Mouse (Mus musculus) hindbrain, embryonic 14.5 days (tissue): ENCODE measurements around the gene Ceacam11. TPM values are rescaled to one million over a fixed set of nuclear protein-coding genes. Genes with fewer than 3 reads are reported as not detected.
"Not testable (repeated sequence)": the region's sequence is repeated elsewhere in the genome, so short reads cannot be mapped to it uniquely, and the experiment has no call there.

ENCODE experiments used
- ATAC-seq: fragments of 200-750 bp; cut with Nextera tagmentation; 2 replicates; pipeline ENCODE4 v1.8.0; 2017; ENCODE audit warnings: moderate number of reproducible peaks, mild to moderate bottlenecking, moderate TSS enrichment, moderate library complexity; ENCODE audit not compliant: low FRiP score
- DNase-seq: peaks from one replicate; pipeline ENCODE4 v3.0.0-alpha.2; 2015; ENCODE audit warnings: low spot score
- H3K27ac ChIP-seq: fragments of 300-500 bp; sonication (generic); 2 replicates; pipeline ENCODE4 v1.5.1; 2014; ENCODE audit warnings: mild to moderate bottlenecking, moderate library complexity
- H3K27me3 ChIP-seq: fragments of 300-500 bp; sonication (generic); 2 replicates; pipeline ENCODE4 v1.6.1; 2014; ENCODE audit warnings: mild to moderate bottlenecking, low read length, mixed read lengths; ENCODE audit not compliant: control insufficient read depth, insufficient read depth
- H3K36me3 ChIP-seq: fragments of 300-500 bp; sonication (generic); replicated peaks from 2 replicates; pipeline ENCODE4 v1.6.1; 2014; ENCODE audit not compliant: control insufficient read depth, insufficient read depth
- H3K4me1 ChIP-seq: fragments of 300-500 bp; sonication (generic); replicated peaks from 2 replicates; pipeline ENCODE4 v1.6.1; 2014; ENCODE audit warnings: antibody characterized with exemption, low read length, mixed read lengths; ENCODE audit not compliant: control insufficient read depth, insufficient read depth
- H3K4me2 ChIP-seq: fragments of 300-500 bp; sonication (generic); replicated peaks from 2 replicates; pipeline ENCODE4 v1.6.1; 2014; ENCODE audit warnings: mild to moderate bottlenecking, moderate library complexity
- H3K4me3 ChIP-seq: fragments of 300-500 bp; sonication (generic); replicated peaks from 2 replicates; pipeline ENCODE4 v1.5.1; 2014; ENCODE audit warnings: mild to moderate bottlenecking, low read length
- H3K9ac ChIP-seq: fragments of 300-500 bp; sonication (generic); 2 replicates; pipeline ENCODE4 v1.6.1; 2014
- H3K9me3 ChIP-seq: fragments of 300-500 bp; sonication (generic); 2 replicates; pipeline ENCODE4 v1.6.1; 2016; ENCODE audit warnings: low read length; ENCODE audit not compliant: control insufficient read depth
- WGBS: fragments of 180-500 bp; shearing (Covaris S2); extraction: QIAGEN DNeasy Blood & Tissue Kit; methylation state at CpG from one replicate; pipeline ENCODE4 v1.1.7; 2014; 5-methylcytosine and 5-hydroxymethylcytosine counted together
- microRNA-seq: library from miRNA; unstranded; fragments of <30 nt; microRNA quantifications from one replicate; pipeline ENCODE4, GENCODE M21; 2016
- polyA plus RNA-seq: library from polyadenylated mRNA; unstranded; fragments of >200 nt; fragmentation: Nextera tagmentation; extraction: Ambion mirVana; gene quantifications from 2 replicates; pipeline ENCODE4 v1.2.1, GENCODE M21; 2014

Ceacam11 gene
- not detected in 2 replicates for polyA plus RNA-seq

DNA sequence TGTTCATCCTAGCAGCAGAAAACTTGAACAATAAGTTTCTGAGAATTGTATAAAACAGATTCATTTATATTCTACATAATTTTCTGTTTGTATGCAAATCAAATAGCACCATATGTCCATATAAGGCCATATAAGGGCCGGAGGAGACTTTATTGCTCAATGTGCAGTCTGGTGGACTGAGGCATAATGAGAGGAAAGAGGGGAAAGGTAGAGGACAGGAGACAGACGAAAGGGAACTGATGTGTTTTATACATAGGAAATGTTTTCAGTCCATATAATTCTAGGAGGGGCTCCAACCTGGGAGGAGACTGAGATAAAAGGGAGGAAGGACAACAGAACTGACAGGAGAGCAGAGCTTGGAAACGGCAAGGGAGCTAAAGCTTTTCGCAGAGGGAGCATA is at the start of gene Ceacam11:
Gene Ceacam11 (plus strand): TSS at position 301 of the 400 bp plus-strand sequence.
- no peak within 1 kb of the TSS for H3K4me2 ChIP-seq
- 88% methylated on average over 4 of the region's 4 CpGs for WGBS
- H3K36me3 ChIP-seq: no peaks in the 10 kb centered on the region
- ATAC-seq (no peak), DNase-seq (no peak)
- no peak within 1 kb of the TSS for H3K4me3 ChIP-seq
- H3K27ac ChIP-seq: no peak within 1 kb of the TSS
- H3K9me3 ChIP-seq: peaks cover 71% of the 10 kb centered on the region
- no peak within 1 kb of the TSS for H3K9ac ChIP-seq
- no peaks in the 10 kb centered on the region for H3K27me3 ChIP-seq
- H3K4me1 ChIP-seq: no peaks in the 10 kb centered on the region

DNA sequence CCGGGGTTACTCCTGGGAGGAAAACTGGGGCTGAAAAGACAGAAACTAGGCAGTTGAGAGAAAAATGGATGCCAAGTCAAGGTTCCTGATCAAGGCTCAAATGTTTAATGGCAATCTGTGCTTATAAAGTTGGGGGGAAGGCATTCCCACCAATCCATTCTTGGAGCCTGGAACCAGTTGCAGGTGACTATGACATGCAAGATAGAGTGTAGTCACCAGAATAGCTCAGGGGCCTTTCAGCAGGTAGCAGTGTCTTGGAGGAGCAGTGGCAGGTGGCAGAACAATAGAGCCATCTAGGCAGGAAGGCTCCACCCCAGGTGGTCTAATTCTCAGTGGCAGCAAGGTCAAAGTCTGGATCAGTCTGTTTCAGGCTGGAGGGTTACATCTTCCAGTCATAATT is 29.2 kb downstream of the Ceacam11 start:
- not testable (repeated sequence) for H3K36me3 ChIP-seq, DNase-seq, H3K9ac ChIP-seq, H3K4me3 ChIP-seq, H3K4me1 ChIP-seq, H3K27me3 ChIP-seq, H3K27ac ChIP-seq, H3K4me2 ChIP-seq, ATAC-seq
- 95% methylated on average over 1 of the region's 1 CpGs for WGBS
- peaks cover 40% of the 10 kb centered on the region for H3K9me3 ChIP-seq

DNA sequence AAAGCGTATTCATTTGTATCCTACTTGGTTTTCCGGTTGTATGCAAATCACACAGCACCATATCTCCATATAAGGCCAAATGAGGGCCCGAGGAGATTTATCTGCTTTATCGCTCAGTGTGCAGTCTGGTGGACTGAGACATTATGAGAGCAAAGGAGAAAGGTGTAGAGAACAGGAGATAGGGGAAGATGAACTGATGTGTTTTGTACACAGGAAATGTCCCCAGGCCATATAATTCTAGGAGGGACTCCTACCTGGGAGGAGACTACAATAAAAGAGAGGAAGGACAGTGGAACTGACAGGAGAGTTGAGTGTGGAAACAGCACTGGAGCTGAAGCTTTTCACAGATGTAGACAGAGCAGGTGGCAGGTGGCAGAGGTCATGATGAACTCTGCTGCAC is 37.7 kb downstream of the Ceacam11 start, which contains the start of gene Ceacam13:
Gene Ceacam13 (plus strand): TSS at position 301 of the 400 bp plus-strand sequence.
- Histone ChIP-seq H3K4me3 (no peak within 1 kb of the TSS), H3K9me3 (peaks cover 77% of the 10 kb centered on the region), H3K4me2 (no peak within 1 kb of the TSS), H3K9ac (no peak within 1 kb of the TSS), H3K4me1 (no peaks in the 10 kb centered on the region), H3K27ac (no peak within 1 kb of the TSS), H3K27me3 (no peaks in the 10 kb centered on the region), H3K36me3 (no peaks in the 10 kb centered on the region)
- DNase-seq (no peak), ATAC-seq (no peak)
- WGBS: 84% methylated on average over 4 of the region's 4 CpGs

Small RNA genes within 50 kb of the gene (microRNA-seq; reads per million reads assigned to microRNA genes)
- not detected for gene Gm22414

Other genes with a start within 250 kb of the Ceacam11 start
- not detected in 2 replicates for gene Ceacam14, start 159.5 kb upstream of the Ceacam11 start, polyA plus RNA-seq
- gene Gm5155, start 100.4 kb upstream of the Ceacam11 start, polyA plus RNA-seq: not detected in 2 replicates
- gene Ceacam13, start 37.8 kb downstream of the Ceacam11 start, polyA plus RNA-seq: not detected in 2 replicates
- gene Ceacam12, start 93.8 kb downstream of the Ceacam11 start, polyA plus RNA-seq: not detected in 2 replicates
- gene Igfl3, start 204.4 kb downstream of the Ceacam11 start, polyA plus RNA-seq: not detected in 2 replicates